Mouse (Mus musculus) heart, adult 10 weeks (tissue): ENCODE results near the gene Hspa1b. TPM values are rescaled to one million over a fixed set of nuclear protein-coding genes. Genes with fewer than 3 reads are reported as not detected.

Experiments used
- polyA plus RNA-seq: library from polyadenylated mRNA; stranded (reverse); fragments of 350-450 nt; fragmentation: Illumina TruSeq; extraction: RNeasy Lipid Tissue Mini Kit (QIAGEN cat#74804); gene quantifications from one replicate; pipeline ENCODE4 v1.2.3, GENCODE M21; 2014; ENCODE audit warnings: low read depth, low replicate concordance

The Hspa1b gene
- 7.8 TPM for polyA plus RNA-seq

GRCm38 (mm10) chr17:34959130-34959778 lies at the start of gene Hspa1b:
TSS of gene Hspa1b (minus strand) at chr17:34959238.

GRCm38 (mm10) chr17:35000717-35001451 lies 41.8 kb upstream of the Hspa1b start, which contains the start of gene Vars:
TSS of gene Vars (plus strand) at chr17:35000987.

GRCm38 (mm10) chr17:34981690-34982180 lies 22.7 kb upstream of the Hspa1b start, which contains the start of gene Lsm2:
TSS of gene Lsm2 (plus strand) at chr17:34981862.

GRCm38 (mm10) chr17:34972069-34972749 lies 13.2 kb upstream of the Hspa1b start, which contains the start of the genes Hspa1a and Hspa1l:
TSS of gene Hspa1a (minus strand) at chr17:34972156.
TSS of gene Hspa1l (plus strand) at chr17:34972703.

GRCm38 (mm10) chr17:34969822-34970221 lies 10.8 kb upstream of the Hspa1b start, which contains the start of gene Gm20481:
TSS of gene Gm20481 (plus strand) at chr17:34969912.

GRCm38 (mm10) chr17:34931061-34931734 lies 27.8 kb downstream of the Hspa1b start, which contains the start of gene Neu1:
TSS of gene Neu1 (plus strand) at chr17:34931253.

GRCm38 (mm10) chr17:34913930-34914665 lies 44.9 kb downstream of the Hspa1b start, which contains the start of gene Slc44a4:
TSS of gene Slc44a4 (plus strand) at chr17:34914466.

Other genes starting within 250 kb of the Hspa1b start
- gene C4b, start 215.4 kb downstream of the Hspa1b start, polyA plus RNA-seq = 19.0 TPM
- gene Cyp21a1, start 154.7 kb downstream of the Hspa1b start, polyA plus RNA-seq = not detected
- 15.7 TPM for gene Stk19, start 122.3 kb downstream of the Hspa1b start, polyA plus RNA-seq
- 18.6 TPM for gene Dxo, start 122.2 kb downstream of the Hspa1b start, polyA plus RNA-seq
- gene Skiv2l, start 109.0 kb downstream of the Hspa1b start, polyA plus RNA-seq = 20.6 TPM
- gene Nelfe, start 108.8 kb downstream of the Hspa1b start, polyA plus RNA-seq = 20.1 TPM
- 3.5 TPM for gene Cfb, start 96.7 kb downstream of the Hspa1b start, polyA plus RNA-seq
- 11.8 TPM for gene Zbtb12, start 79.8 kb downstream of the Hspa1b start, polyA plus RNA-seq
- not detected for gene Gm20547, start 77.2 kb downstream of the Hspa1b start, polyA plus RNA-seq
- 5.3 TPM for gene C2, start 61.0 kb downstream of the Hspa1b start, polyA plus RNA-seq
- 40.6 TPM for gene Ehmt2, start 60.8 kb downstream of the Hspa1b start, polyA plus RNA-seq
- not detected for gene Slc44a4, start 44.8 kb downstream of the Hspa1b start, polyA plus RNA-seq
- gene Neu1, start 28.0 kb downstream of the Hspa1b start, polyA plus RNA-seq = 18.6 TPM
- not detected for gene Gm20481, start 10.7 kb upstream of the Hspa1b start, polyA plus RNA-seq
- gene Hspa1a, start 12.9 kb upstream of the Hspa1b start, polyA plus RNA-seq = 10.2 TPM
- 9.2 TPM for gene Hspa1l, start 13.5 kb upstream of the Hspa1b start, polyA plus RNA-seq
- 17.0 TPM for gene Lsm2, start 22.6 kb upstream of the Hspa1b start, polyA plus RNA-seq
- 20.7 TPM for gene Vars, start 41.7 kb upstream of the Hspa1b start, polyA plus RNA-seq
- gene Vwa7, start 57.3 kb upstream of the Hspa1b start, polyA plus RNA-seq = 6.5 TPM
- 0.58 TPM for gene Sapcd1, start 68.8 kb upstream of the Hspa1b start, polyA plus RNA-seq
- gene Msh5, start 87.5 kb upstream of the Hspa1b start, polyA plus RNA-seq = 0.55 TPM
- 50.4 TPM for gene Clic1, start 90.7 kb upstream of the Hspa1b start, polyA plus RNA-seq
- 33.4 TPM for gene Ddah2, start 99.8 kb upstream of the Hspa1b start, polyA plus RNA-seq
- gene Ly6g6c, start 106.2 kb upstream of the Hspa1b start, polyA plus RNA-seq = not detected
- not detected for gene Mpig6b, start 106.9 kb upstream of the Hspa1b start, polyA plus RNA-seq
- gene Ly6g6e, start 117.7 kb upstream of the Hspa1b start, polyA plus RNA-seq = not detected
- not detected for gene Ly6g6d, start 118.8 kb upstream of the Hspa1b start, polyA plus RNA-seq
- gene Ly6g6f, start 126.4 kb upstream of the Hspa1b start, polyA plus RNA-seq = not detected
- 72.3 TPM for gene Abhd16a, start 130.0 kb upstream of the Hspa1b start, polyA plus RNA-seq
- not detected for gene Ly6g5c, start 149.0 kb upstream of the Hspa1b start, polyA plus RNA-seq
- gene Ly6g5b, start 156.2 kb upstream of the Hspa1b start, polyA plus RNA-seq = 0.39 TPM
- gene Gpank1, start 162.2 kb upstream of the Hspa1b start, polyA plus RNA-seq = 17.0 TPM
- 145 TPM for gene Csnk2b, start 162.8 kb upstream of the Hspa1b start, polyA plus RNA-seq
- gene D17H6S53E, start 167.1 kb upstream of the Hspa1b start, polyA plus RNA-seq = 22.9 TPM
- gene Apom, start 172.8 kb upstream of the Hspa1b start, polyA plus RNA-seq = not detected
- 122 TPM for gene Bag6, start 175.9 kb upstream of the Hspa1b start, polyA plus RNA-seq
- 139 TPM for gene Prrc2a, start 205.7 kb upstream of the Hspa1b start, polyA plus RNA-seq
- gene Aif1, start 216.8 kb upstream of the Hspa1b start, polyA plus RNA-seq = 6.0 TPM
- gene Lst1, start 229.2 kb upstream of the Hspa1b start, polyA plus RNA-seq = 4.1 TPM
- 0.68 TPM for gene Ltb, start 235.2 kb upstream of the Hspa1b start, polyA plus RNA-seq
- 0.29 TPM for gene Tnf, start 242.8 kb upstream of the Hspa1b start, polyA plus RNA-seq
- gene Lta, start 246.1 kb upstream of the Hspa1b start, polyA plus RNA-seq = not detected